Mouse (Mus musculus) bone marrow, adult 2 months (tissue): Measurements from ENCODE around the gene Ccl28.
"Not testable (repeated sequence)": the region's sequence is repeated elsewhere in the genome, so short reads cannot be mapped to it uniquely, and the experiment has no call there.

Experiments used
- CTCF ChIP-seq: fragments of 200-500 bp; IDR thresholded peaks from 2 replicates; pipeline ENCODE4 v1.5.1; 2011; ENCODE audit warnings: low read length, control low read depth; ENCODE audit not compliant: control insufficient read depth, insufficient read depth
- POLR2A ChIP-seq: fragments of 200-500 bp; IDR thresholded peaks from 2 replicates; pipeline ENCODE4 v1.6.1; 2011; ENCODE audit warnings: low read depth, mild to moderate bottlenecking, control low read depth, low read length, borderline replicate concordance; ENCODE audit not compliant: control insufficient read depth

DNA sequence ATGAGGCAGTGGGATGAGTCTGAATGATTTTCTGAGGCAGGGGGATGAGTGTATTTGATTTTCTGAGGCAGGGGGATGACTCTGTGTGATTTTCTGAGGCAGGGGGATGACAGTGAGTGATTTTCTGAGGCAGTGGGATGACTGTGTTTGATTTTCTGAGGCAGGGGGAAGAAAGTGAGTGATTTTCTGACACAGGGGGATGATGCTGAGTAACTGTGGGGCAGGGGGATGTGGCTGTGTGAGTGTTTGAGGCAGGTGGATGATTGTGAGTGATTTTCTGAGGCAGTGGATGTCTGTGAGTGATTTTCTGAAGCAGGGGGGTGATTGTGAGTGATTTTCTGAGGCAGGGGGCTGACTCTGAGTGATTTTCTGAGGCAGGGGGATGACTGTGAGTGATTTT lies 23.5 kb upstream of the Ccl28 start:
- not testable (repeated sequence) for TF ChIP-seq POLR2A, CTCF
